Mouse (Mus musculus) lung, postnatal 0 days (tissue): ENCODE data around the gene Commd6.

ENCODE experiments used
- CTCF ChIP-seq: IDR thresholded peaks from 2 replicates; pipeline ENCODE4 v1.5.1; 2016; ENCODE audit warnings: antibody characterized with exemption, mild to moderate bottlenecking
- EP300 ChIP-seq: IDR thresholded peaks from 2 replicates; pipeline ENCODE4 v1.6.1; 2016; ENCODE audit warnings: antibody characterized with exemption, mild to moderate bottlenecking, control low read depth

DNA sequence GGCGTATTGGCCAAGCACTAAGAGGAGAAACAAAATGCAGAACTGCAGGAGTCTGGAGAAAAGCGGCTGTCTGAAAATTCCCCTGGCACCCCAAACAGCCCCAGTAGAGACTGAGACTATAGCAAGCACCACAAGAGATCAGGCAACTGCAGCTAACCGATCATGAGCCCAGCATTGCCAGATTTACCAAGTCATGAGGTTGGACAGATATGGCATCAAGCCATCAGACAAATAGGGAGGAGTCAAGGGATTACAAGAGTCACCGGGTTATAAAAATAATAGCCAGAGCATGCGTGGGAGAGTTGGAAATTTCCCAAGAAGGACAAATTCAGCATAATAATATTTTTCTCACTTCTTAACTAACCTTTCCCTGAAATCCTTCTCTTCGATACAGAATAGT, 12.1 kb upstream of the Commd6 start:
- TF ChIP-seq EP300 (no peak), CTCF (no peak)
